Mouse (Mus musculus) liver, postnatal 0 days (tissue): ENCODE measurements around the gene Foxp2. TPM values are rescaled to one million over a fixed set of nuclear protein-coding genes. Genes with fewer than 3 reads are reported as not detected.

Source experiments
- ATAC-seq: fragments of 200-750 bp; cut with Nextera tagmentation; 2 replicates; pipeline ENCODE4 v1.8.0; 2017; ENCODE audit warnings: mild to moderate bottlenecking, moderate library complexity
- DNase-seq: peaks from one replicate; pipeline ENCODE4 v3.0.0-alpha.2; 2016
- H3K27ac ChIP-seq: fragments of 300-500 bp; sonication (generic); 2 replicates; pipeline ENCODE4 v1.5.1; 2014; ENCODE audit warnings: antibody characterized with exemption, moderate library complexity, mild to moderate bottlenecking, low read depth
- H3K27me3 ChIP-seq: fragments of 300-500 bp; sonication (generic); 2 replicates; pipeline ENCODE4 v1.6.1; 2014; ENCODE audit warnings: low read length, control low read depth, mixed read lengths; ENCODE audit not compliant: insufficient read depth
- H3K36me3 ChIP-seq: fragments of 300-500 bp; sonication (generic); replicated peaks from 2 replicates; pipeline ENCODE4 v1.6.1; 2014; ENCODE audit warnings: mild to moderate bottlenecking, control low read depth, low read length, moderate library complexity, mixed read lengths; ENCODE audit not compliant: insufficient read depth
- H3K4me1 ChIP-seq: fragments of 300-500 bp; sonication (generic); 2 replicates; pipeline ENCODE4 v1.6.1; 2014; ENCODE audit warnings: antibody characterized with exemption, mild to moderate bottlenecking, control low read depth; ENCODE audit not compliant: insufficient read depth
- H3K4me2 ChIP-seq: fragments of 300-500 bp; sonication (generic); 2 replicates; pipeline ENCODE4 v1.6.1; 2014; ENCODE audit warnings: low read depth, mild to moderate bottlenecking, low read length, moderate library complexity, mixed read lengths
- H3K4me3 ChIP-seq: fragments of 300-500 bp; sonication (generic); 2 replicates; pipeline ENCODE4 v1.5.1; 2014; ENCODE audit warnings: low read depth, low read length
- H3K9ac ChIP-seq: fragments of 300-500 bp; sonication (generic); replicated peaks from 2 replicates; pipeline ENCODE4 v1.6.1; 2014; ENCODE audit warnings: mild to moderate bottlenecking, moderate library complexity
- H3K9me3 ChIP-seq: fragments of 300-500 bp; sonication (generic); 2 replicates; pipeline ENCODE4 v1.6.1; 2016; ENCODE audit warnings: mild to moderate bottlenecking, control low read depth, low read length, mixed read lengths
- CTCF ChIP-seq: sonication (generic); IDR thresholded peaks from 2 replicates; pipeline ENCODE4 v1.5.1; 2016; ENCODE audit warnings: antibody characterized with exemption, low read depth
- EP300 ChIP-seq: IDR thresholded peaks from 2 replicates; pipeline ENCODE4 v1.6.1; 2016; ENCODE audit warnings: antibody characterized with exemption, low read depth, mild to moderate bottlenecking
- whole genome bisulfite sequencing: fragments of 180-500 bp; shearing (Covaris S2); extraction: QIAGEN DNeasy Blood & Tissue Kit; methylation state at CpG from one replicate; pipeline ENCODE4 v1.1.7; 2014; ENCODE audit not compliant: insufficient replicate concordance; 5-methylcytosine and 5-hydroxymethylcytosine counted together
- polyA plus RNA-seq: library from polyadenylated mRNA; unstranded; fragments of >200 nt; fragmentation: Nextera tagmentation; extraction: Ambion mirVana; gene quantifications from 2 replicates; pipeline ENCODE4 v1.2.1, GENCODE M21; 2015

Foxp2 gene
- polyA plus RNA-seq, 1 experiment from 2014 or later, result 1.6 TPM

DNA sequence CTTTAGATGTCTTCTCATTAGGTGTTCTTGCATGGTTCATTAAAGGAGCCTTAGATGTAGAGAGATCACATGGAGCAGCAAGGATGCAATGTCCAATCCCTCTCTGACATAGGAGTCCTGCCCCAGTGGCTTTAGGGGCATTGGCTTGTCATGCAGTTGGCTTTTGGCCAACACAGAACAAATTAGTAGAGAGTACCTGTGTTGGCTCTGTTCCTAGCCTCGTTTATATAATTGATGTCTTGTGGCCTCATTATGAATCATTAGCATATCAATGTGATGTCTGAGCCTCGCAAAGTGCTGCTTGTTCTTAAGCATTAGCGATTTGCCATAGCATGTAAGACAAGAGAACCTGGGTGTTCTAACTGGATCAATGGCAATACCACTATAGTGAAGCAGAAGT lies 250.5 kb downstream of the Foxp2 start:
- no peak for DNase-seq
- no peak for ATAC-seq
- Histone ChIP-seq H3K4me2 (no peak overlapping the region), H3K9ac (no peak overlapping the region), H3K36me3 (no peaks in the 10 kb centered on the region), H3K27ac (no peak overlapping the region), H3K27me3 (no peaks in the 10 kb centered on the region), H3K4me1 (no peaks in the 10 kb centered on the region), H3K4me3 (no peak overlapping the region), H3K9me3 (no peaks in the 10 kb centered on the region)
- 72% methylated on average over 3 of the region's 3 CpGs for WGBS
- no peak for TF ChIP-seq EP300
- TF ChIP-seq CTCF, result no peak

DNA sequence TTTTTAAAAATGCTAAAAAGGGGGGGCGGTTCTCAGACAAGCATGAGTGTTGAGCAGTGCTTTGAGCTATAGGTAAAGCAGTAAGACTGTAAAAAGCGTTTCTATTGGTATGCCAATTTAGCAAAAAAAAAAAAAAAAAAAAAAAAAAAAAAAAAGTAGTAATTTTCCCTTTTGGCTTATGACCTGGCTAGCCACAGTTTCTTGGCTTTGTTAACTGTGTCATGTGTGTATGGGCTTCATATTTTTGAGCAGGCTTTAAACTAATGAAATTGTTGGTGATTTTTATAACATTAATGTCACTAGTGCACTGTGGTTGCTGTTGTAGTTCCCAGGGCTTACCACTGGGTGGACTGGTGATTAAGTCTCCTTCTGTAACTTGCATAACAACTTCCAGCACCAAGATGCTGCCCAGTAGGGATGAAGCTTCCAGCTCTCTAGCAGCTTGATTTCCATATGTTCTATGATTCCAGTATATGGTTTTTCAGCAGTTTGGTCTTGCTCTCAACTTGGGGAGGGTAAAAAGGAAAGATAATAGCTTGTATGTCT lies 262.4 kb downstream of the Foxp2 start:
- Histone ChIP-seq H3K4me1 (no peaks in the 10 kb centered on the region), H3K27ac (no peak overlapping the region), H3K36me3 (no peaks in the 10 kb centered on the region), H3K27me3 (no peaks in the 10 kb centered on the region), H3K4me2 (no peak overlapping the region), H3K4me3 (no peak overlapping the region), H3K9me3 (no peaks in the 10 kb centered on the region), H3K9ac (no peak overlapping the region)
- no peak for DNase-seq
- ATAC-seq, result no peak
- TF ChIP-seq EP300, result no peak
- TF ChIP-seq CTCF, result peak; percentile 54
- 67% methylated on average over 2 of the region's 2 CpGs for WGBS

DNA sequence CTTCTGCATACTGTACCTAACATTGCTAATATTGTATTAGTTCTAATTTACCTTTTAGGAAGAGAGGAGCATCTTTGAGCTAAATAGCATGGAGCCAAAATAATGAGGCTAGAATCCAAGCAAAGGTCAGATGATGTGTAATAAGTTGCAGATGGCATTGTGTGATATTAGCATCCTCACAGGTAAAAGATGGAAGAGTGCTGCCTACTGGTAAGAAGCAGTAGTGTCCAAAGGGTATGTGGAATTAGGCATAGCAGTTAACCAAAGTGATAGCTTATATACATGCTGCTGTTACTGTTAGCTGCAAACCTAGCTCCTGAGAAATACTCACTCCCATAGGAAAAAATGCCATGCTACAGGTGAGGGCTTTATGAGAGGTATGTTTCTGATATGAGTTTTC lies 275.6 kb downstream of the Foxp2 start:
- H3K4me1 ChIP-seq, result no peaks in the 10 kb centered on the region
- TF ChIP-seq CTCF, result peak; percentile 55
- TF ChIP-seq EP300, result no peak
- no peak overlapping the region for H3K4me3 ChIP-seq
- H3K9ac ChIP-seq, result no peak overlapping the region
- H3K4me2 ChIP-seq, result no peak overlapping the region
- no peak for DNase-seq
- H3K27ac ChIP-seq, result no peak overlapping the region
- no peaks in the 10 kb centered on the region for H3K36me3 ChIP-seq
- no peaks in the 10 kb centered on the region for H3K27me3 ChIP-seq
- no peak for ATAC-seq
- no peaks in the 10 kb centered on the region for H3K9me3 ChIP-seq

DNA sequence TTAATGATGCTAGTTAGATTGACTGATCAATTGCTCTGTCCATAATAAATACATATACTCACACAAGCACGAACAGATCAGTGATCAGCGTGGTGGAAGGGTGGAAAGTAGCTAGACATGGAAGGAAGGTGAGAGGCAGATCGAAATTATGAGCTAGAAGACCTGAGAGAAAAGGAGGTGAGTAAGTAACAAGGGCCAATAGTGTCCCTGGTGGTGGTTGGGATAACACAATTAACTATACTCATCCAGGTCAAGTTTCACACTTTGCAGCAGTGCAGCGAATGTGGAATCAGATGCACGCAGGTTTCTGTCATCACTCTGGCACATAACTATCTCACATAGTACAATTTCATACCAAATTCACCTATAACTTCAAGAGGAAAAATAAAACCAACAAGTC lies 291.7 kb downstream of the Foxp2 start:
- DNase-seq, result no peak
- no peak overlapping the region for H3K4me3 ChIP-seq
- no peaks in the 10 kb centered on the region for H3K36me3 ChIP-seq
- H3K9me3 ChIP-seq, result no peaks in the 10 kb centered on the region
- no peak overlapping the region for H3K4me2 ChIP-seq
- TF ChIP-seq CTCF (peak; percentile 17; the same call in 1 of the 2 replicates), EP300 (no peak)
- no peak overlapping the region for H3K9ac ChIP-seq
- WGBS, result 72% methylated on average over 5 of the region's 5 CpGs
- no peak for ATAC-seq
- H3K27ac ChIP-seq, result no peak overlapping the region
- H3K4me1 ChIP-seq, result no peaks in the 10 kb centered on the region
- H3K27me3 ChIP-seq, result no peaks in the 10 kb centered on the region

DNA sequence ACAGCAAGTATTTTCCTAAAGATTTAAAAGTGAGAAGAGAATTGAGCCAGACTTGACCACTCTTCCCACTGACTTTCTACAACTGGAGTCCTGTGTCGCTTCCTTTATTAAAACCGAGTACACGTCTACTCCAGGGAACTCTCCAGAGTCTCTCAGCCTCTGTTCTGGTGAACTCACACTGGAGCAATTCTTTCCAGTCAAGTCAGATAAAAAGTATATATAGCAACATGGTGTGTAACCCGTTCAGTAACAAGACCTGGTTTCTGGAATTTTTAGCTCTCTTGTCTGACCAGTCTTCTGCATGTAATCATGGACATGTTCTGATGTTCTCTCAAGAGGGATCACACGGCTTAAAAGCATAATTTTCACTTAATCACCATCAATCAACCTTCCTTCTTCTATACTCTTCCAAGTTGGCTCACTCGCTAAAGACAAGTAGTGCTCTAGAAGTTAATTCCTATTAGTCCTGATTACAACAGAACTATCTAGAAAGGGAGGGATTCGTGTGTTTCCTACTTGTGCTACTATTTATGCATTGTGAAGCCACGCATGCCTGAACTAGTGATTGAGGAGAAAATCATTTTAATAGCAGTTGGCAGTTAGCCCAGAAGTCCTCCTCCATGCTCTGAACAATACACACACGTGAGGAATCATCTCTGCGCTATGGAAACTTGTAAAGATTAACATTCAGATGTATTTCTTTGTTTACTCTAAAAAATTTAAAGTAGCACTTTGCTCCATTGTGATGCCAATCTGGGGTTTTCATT lies 341.2 kb downstream of the Foxp2 start:
- TF ChIP-seq CTCF (no peak), EP300 (no peak)
- H3K27ac ChIP-seq, result no peak overlapping the region
- H3K9ac ChIP-seq, result no peak overlapping the region
- H3K4me3 ChIP-seq, result no peak overlapping the region
- no peaks in the 10 kb centered on the region for H3K36me3 ChIP-seq
- ATAC-seq, result no peak
- H3K4me1 ChIP-seq, result no peaks in the 10 kb centered on the region
- no peak for DNase-seq
- WGBS, result 71% methylated on average over 10 of the region's 10 CpGs
- no peak overlapping the region for H3K4me2 ChIP-seq
- H3K9me3 ChIP-seq, result no peaks in the 10 kb centered on the region
- no peaks in the 10 kb centered on the region for H3K27me3 ChIP-seq

DNA sequence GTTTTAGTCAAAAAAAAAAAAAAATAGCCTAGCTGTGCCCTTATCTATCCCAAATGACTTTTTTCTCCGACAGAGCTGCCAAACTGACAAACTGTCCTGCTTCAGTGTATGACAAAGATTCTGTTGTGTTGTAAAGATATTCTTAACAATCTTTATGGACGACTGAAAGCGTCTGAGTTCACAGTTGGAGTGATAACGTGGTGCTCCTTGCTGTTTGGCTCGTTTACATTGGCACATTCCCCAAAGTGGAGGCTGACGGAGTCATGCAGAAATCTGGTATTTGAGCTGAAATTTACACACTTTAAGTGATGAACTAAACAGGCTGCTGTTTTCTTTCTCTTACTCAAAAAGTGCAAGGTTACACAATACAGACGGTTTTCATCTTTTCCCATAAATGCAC lies 356.2 kb downstream of the Foxp2 start:
- H3K27me3 ChIP-seq, result no peaks in the 10 kb centered on the region
- 29% methylated on average over 7 of the region's 7 CpGs for WGBS
- H3K9me3 ChIP-seq, result no peaks in the 10 kb centered on the region
- DNase-seq (no peak), ATAC-seq (no peak)
- 0 out of 2 replicates have a peak overlapping the region, but pooled peaks have one; percentile 15 for H3K4me2 ChIP-seq
- H3K9ac ChIP-seq, result no peak overlapping the region
- TF ChIP-seq EP300 (no peak), CTCF (no peak)
- H3K27ac ChIP-seq, result no peak overlapping the region
- no peaks in the 10 kb centered on the region for H3K36me3 ChIP-seq
- H3K4me1 ChIP-seq, result no peaks in the 10 kb centered on the region
- H3K4me3 ChIP-seq, result no peak overlapping the region
